Mouse (Mus musculus) heart, postnatal 25 days (tissue): ENCODE results near the gene Pepd. TPM values are rescaled to one million over a fixed set of nuclear protein-coding genes. Genes with fewer than 3 reads are reported as not detected.

Source experiments
- DNase-seq: peaks from one replicate; pipeline ENCODE4 v3.0.0; 2022; ENCODE audit warnings: low spot score
- intact Hi-C: fragments of 180-260 bp; cut with DNase I; formaldehyde crosslinking; loops from one replicate; pipeline ENCODE4 v1.15.1; 2025
- microRNA-seq: library from miRNA; unstranded; fragments of <30 nt; microRNA quantifications from one replicate; pipeline ENCODE4 v1.2.0, GENCODE M21; 2022
- total RNA-seq, 2 experiments: library from RNA; stranded (reverse); gene quantifications; 2 replicates each; pipeline ENCODE4 v1.2.3; 2021

Gene Pepd
- total RNA-seq, 2 experiments from 2014 or later: 22.9 to 23.4 TPM

- DNase-seq: no peak
- intact Hi-C loops: loop anchor here (2.0 to 5.0 kb wide), 3 partner anchors 25 to 54 kb away; partner anchors contain the start of genes Cebpa and Cebpg
Measured at GRCm38 (mm10) chr7:35081406-35082104, 169.4 kb downstream of the Pepd start.

- intact Hi-C loops: loop anchor here (5.0 kb wide), 2 partner anchors 33 to 57 kb away; partner anchors contain the start of gene Cebpa
- DNase-seq: no peak
Measured at GRCm38 (mm10) chr7:35084565-35085360, 172.6 kb downstream of the Pepd start.

DNA sequence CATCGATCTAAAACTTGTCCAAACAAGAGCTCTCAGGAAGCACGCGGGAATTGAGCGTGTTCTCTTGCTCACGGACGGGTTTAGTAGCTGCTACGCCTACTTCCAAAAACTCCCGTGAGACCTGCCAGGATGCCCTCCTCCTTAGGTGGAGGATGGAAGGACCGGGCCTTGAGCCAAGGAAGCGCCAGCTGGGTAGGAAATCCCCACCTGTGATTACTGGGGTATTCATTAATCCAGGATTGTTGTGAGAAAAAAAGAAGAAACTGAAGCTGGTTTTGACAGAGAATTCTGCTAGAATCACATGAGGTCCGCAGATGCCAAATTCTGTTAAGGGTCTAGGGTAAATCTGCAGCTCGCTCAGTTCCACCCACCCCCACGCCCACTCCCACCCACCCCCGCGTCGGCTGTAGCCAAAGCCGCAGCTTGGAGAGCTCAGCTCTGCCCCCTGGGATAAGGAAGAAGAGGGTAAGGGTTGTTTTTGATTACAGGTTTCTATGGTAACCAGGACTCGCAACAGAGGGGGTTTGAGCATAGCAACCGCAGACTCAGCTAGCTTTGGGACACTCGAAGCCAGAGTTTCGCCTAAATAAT lies 174.2 kb downstream of the Pepd start:
- intact Hi-C loops: no loop called here
- DNase-seq: no peak

GRCm38 (mm10) chr7:35090550-35090949 lies 178.4 kb downstream of the Pepd start:
- intact Hi-C loops: no loop called here
- DNase-seq: no peak

Small RNAs within 50 kb of the gene (microRNA-seq; reads per million reads assigned to microRNA genes)
- gene Gm25033: not detected

Other genes starting within 250 kb of the Pepd start
- under 1 TPM in 1 of 2 experiments, not detected in 1; 0.22 TPM for gene Chst8, start 99.7 kb upstream of the Pepd start, total RNA-seq
- gene Cebpg, start 144.2 kb downstream of the Pepd start, total RNA-seq: 10 to 100 TPM; 20.9 to 23.7 TPM
- 1 to 10 TPM; 5.8 to 6.1 TPM for gene Cebpa, start 206.9 kb downstream of the Pepd start, total RNA-seq